Mouse (Mus musculus) CH12.LX (cell line): Measurements from ENCODE around the gene Slc30a6.

Source experiments
- CTCF ChIP-seq, 2 experiments: IDR thresholded peaks in 1 of 2; conservative IDR thresholded peaks in 1 of 2; 2 replicates each; pipeline ENCODE4 v1.5.1; 2011 to 2012; ENCODE audit warnings: low read depth in 2 of 2, low read length in 2 of 2, improper control_type of control experiment in 1 of 2, inconsistent platforms in 1 of 2, mild to moderate bottlenecking in 1 of 2, moderate library complexity in 1 of 2
- EP300 ChIP-seq: IDR thresholded peaks from 2 replicates; pipeline ENCODE4 v1.6.1; 2011; ENCODE audit warnings: low read length, improper control_type of control experiment

DNA sequence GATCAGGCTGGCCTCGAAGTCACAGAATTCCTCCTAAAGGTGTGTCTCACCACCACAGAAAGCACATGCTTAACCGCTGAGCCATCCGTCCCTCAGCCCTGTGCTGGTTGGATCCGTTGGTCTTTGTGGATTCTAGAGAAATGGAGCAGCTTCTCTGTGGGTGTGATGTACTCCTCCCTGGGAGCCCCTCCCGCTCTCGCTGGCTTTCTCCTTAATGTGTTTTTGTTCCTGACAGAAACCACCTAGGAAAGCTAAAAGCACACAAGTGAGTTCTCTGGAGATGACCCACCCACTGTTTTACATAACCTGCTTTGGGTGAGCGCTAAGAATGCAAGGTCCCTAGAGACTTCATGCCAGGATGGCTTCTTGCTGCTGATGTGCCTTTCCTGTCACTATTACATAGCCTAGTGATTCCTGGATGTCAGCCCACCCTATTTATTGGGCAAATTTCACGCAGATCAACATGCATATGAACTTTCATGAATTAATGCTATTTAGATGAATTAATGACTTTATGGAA, 21.5 kb downstream of the Slc30a6 start:
- no peak for TF ChIP-seq CTCF (conservative IDR thresholded peaks at IDR 0.05 in 1 of 2, IDR thresholded peaks at IDR 0.05 in 1 of 2; ENCODE audit: low read depth in 2 of 2, low read length in 2 of 2)
- TF ChIP-seq EP300 = no peak
